Mouse (Mus musculus): ENCODE measurements around the gene Pex12. TPM values are rescaled to one million over a fixed set of nuclear protein-coding genes. Genes with fewer than 3 reads are reported as not detected.
A peak's percentile ranks its signal among the peaks of the same experiment; 100 is the strongest.

Pex12 gene
- polyA plus RNA-seq, 1 experiment from 2014 or later, result 13.2 TPM

GRCm38 (mm10) chr11:83306700-83307253 is 4.4 kb upstream of the Pex12 start:
- H3K9ac ChIP-seq (ENCODE audit: low read length), result no peak overlapping the region
- no peaks in the 10 kb centered on the region for H3K27me3 ChIP-seq (ENCODE audit: control insufficient read depth, insufficient read depth, low read length)
- H3K4me3 ChIP-seq (ENCODE audit: low read depth, low read length), result no peak overlapping the region
- H3K36me3 ChIP-seq (ENCODE audit: control insufficient read depth, insufficient read depth, low read length), result 0 out of 2 replicates have a peak, but pooled peaks cover 2% of the 10 kb centered on the region
- no peak overlapping the region for H3K27ac ChIP-seq (replicated peaks; ENCODE audit: low read depth, low read length)
- no peak overlapping the region for H3K4me2 ChIP-seq (ENCODE audit: low read depth, severe bottlenecking)
- peaks cover 3% of the 10 kb centered on the region for H3K4me1 ChIP-seq (ENCODE audit: control insufficient read depth, insufficient read depth, low read length)
- ATAC-seq (ENCODE audit: insufficient number of reproducible peaks, low FRiP score, low TSS enrichment, low read depth) (no peak), DNase-seq (ENCODE audit: low spot score) (no peak)
- 83% methylated on average over 4 of the region's 4 CpGs for WGBS
- H3K9me3 ChIP-seq (ENCODE audit: control insufficient read depth, low read length), result no peaks in the 10 kb centered on the region

DNA sequence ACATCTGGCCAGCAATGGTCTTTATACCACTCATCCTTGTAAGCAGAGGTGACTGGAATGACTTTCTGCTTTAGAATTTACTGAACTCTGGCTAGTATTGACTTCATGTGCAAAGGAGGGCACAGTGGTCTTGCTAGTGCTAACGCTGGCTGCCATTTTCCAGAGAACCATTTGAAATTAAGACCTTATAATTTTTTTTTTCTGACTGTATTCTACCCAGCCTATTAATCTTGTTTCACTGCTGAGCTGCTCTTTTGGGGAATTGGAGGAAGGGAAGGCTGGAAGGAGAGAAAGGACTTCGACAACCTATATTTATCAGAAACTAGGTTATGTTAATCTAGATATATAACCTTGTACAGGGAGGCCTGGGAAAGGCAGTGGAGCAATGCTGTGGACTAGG is 2.1 kb upstream of the Pex12 start:
- H3K4me3 ChIP-seq (ENCODE audit: low read depth, low read length), result no peak overlapping the region
- no peak for DNase-seq (ENCODE audit: low spot score)
- no peak for ATAC-seq (ENCODE audit: insufficient number of reproducible peaks, low FRiP score, low TSS enrichment, low read depth)
- 0 out of 2 replicates have a peak, but pooled peaks cover 2% of the 10 kb centered on the region for H3K36me3 ChIP-seq (ENCODE audit: control insufficient read depth, insufficient read depth, low read length)
- H3K4me1 ChIP-seq (ENCODE audit: control insufficient read depth, insufficient read depth, low read length), result peaks cover 3% of the 10 kb centered on the region
- no peaks in the 10 kb centered on the region for H3K9me3 ChIP-seq (ENCODE audit: control insufficient read depth, low read length)
- no peak overlapping the region for H3K27ac ChIP-seq (replicated peaks; ENCODE audit: low read depth, low read length)
- no peak overlapping the region for H3K4me2 ChIP-seq (ENCODE audit: low read depth, severe bottlenecking)
- 85% methylated on average over 2 of the region's 2 CpGs for WGBS
- no peak overlapping the region for H3K9ac ChIP-seq (ENCODE audit: low read length)
- no peaks in the 10 kb centered on the region for H3K27me3 ChIP-seq (ENCODE audit: control insufficient read depth, insufficient read depth, low read length)

DNA sequence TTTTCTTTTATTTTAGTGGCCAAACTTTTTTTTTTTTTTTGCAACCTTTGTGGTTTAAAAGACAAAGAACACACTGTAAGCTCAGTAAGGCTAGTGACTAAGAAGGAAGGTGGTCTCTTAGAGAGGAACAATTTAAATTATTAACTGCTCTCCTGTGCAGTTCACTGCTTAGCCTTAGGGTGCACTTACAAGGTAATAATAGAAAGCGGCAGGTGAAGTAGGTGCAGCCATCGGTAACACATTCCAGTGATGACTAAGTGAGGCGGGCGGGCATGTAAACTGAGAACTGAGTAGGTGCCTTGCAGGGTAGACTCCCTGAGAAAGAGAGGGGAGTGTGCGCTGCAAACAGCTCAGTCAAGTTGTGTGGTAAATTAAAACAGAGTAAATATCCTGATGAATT is 1.4 kb upstream of the Pex12 start:
- H3K4me1 ChIP-seq (ENCODE audit: control insufficient read depth, insufficient read depth, low read length), result peaks cover 3% of the 10 kb centered on the region
- H3K27me3 ChIP-seq (ENCODE audit: control insufficient read depth, insufficient read depth, low read length), result no peaks in the 10 kb centered on the region
- ATAC-seq (ENCODE audit: insufficient number of reproducible peaks, low FRiP score, low TSS enrichment, low read depth), result no peak
- no peaks in the 10 kb centered on the region for H3K36me3 ChIP-seq (ENCODE audit: control insufficient read depth, insufficient read depth, low read length)
- DNase-seq (ENCODE audit: low spot score), result no peak
- H3K9ac ChIP-seq (ENCODE audit: low read length), result no peak overlapping the region
- no peaks in the 10 kb centered on the region for H3K9me3 ChIP-seq (ENCODE audit: control insufficient read depth, low read length)
- peak overlapping the region; percentile 11; the same call in 1 of the 2 replicates for H3K4me3 ChIP-seq (ENCODE audit: low read depth, low read length)
- 49% methylated on average over 5 of the region's 5 CpGs for WGBS
- no peak overlapping the region for H3K27ac ChIP-seq (replicated peaks; ENCODE audit: low read depth, low read length)
- peak overlapping the region; percentile 79 for H3K4me2 ChIP-seq (ENCODE audit: low read depth, severe bottlenecking)

DNA sequence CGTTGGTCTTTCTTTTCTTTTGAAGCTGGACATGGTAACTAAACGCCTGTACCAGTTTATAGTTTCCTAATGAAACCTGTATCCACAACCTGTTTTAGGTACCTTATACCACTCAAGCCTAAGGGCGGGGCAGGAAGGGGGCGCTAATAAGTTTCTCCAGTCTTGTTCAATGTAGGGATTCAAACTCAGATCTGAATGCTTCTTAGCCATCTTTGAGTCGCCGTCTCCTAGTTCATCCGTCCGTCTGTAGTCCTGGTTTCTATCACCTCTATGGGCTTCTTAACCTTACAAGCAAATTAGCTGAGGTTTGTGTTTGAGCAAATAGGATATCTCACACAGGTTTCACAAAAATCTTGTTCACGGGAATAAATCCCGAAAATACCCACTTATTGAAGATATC is 262 bp downstream of the Pex12 start:
- Histone ChIP-seq H3K27me3 (ENCODE audit: control insufficient read depth, insufficient read depth, low read length) (no peaks in the 10 kb centered on the region), H3K4me3 (ENCODE audit: low read depth, low read length) (peak overlapping the region; percentile 93), H3K9me3 (ENCODE audit: control insufficient read depth, low read length) (no peaks in the 10 kb centered on the region), H3K27ac (replicated peaks; ENCODE audit: low read depth, low read length) (peak overlapping the region; percentile 81), H3K4me1 (ENCODE audit: control insufficient read depth, insufficient read depth, low read length) (peaks cover 8% of the 10 kb centered on the region), H3K9ac (ENCODE audit: low read length) (peak overlapping the region; percentile 89), H3K4me2 (ENCODE audit: low read depth, severe bottlenecking) (peak overlapping the region; percentile 79), H3K36me3 (ENCODE audit: control insufficient read depth, insufficient read depth, low read length) (no peaks in the 10 kb centered on the region)
- WGBS, result 7% methylated on average over 10 of the region's 10 CpGs
- DNase-seq (ENCODE audit: low spot score) (no peak), ATAC-seq (ENCODE audit: insufficient number of reproducible peaks, low FRiP score, low TSS enrichment, low read depth) (no peak)

GRCm38 (mm10) chr11:83301431-83301831 is 955 bp downstream of the Pex12 start:
- Histone ChIP-seq H3K4me3 (ENCODE audit: low read depth, low read length) (no peak overlapping the region), H3K9ac (ENCODE audit: low read length) (no peak overlapping the region), H3K4me2 (ENCODE audit: low read depth, severe bottlenecking) (no peak overlapping the region), H3K27ac (replicated peaks; ENCODE audit: low read depth, low read length) (no peak overlapping the region), H3K9me3 (ENCODE audit: control insufficient read depth, low read length) (no peaks in the 10 kb centered on the region), H3K4me1 (ENCODE audit: control insufficient read depth, insufficient read depth, low read length) (peaks cover 8% of the 10 kb centered on the region), H3K27me3 (ENCODE audit: control insufficient read depth, insufficient read depth, low read length) (no peaks in the 10 kb centered on the region), H3K36me3 (ENCODE audit: control insufficient read depth, insufficient read depth, low read length) (no peaks in the 10 kb centered on the region)
- ATAC-seq (ENCODE audit: insufficient number of reproducible peaks, low FRiP score, low TSS enrichment, low read depth) (no peak), DNase-seq (ENCODE audit: low spot score) (no peak)
- WGBS, result 65% methylated on average over 2 of the region's 2 CpGs

- Histone ChIP-seq H3K9me3 (ENCODE audit: control insufficient read depth, low read length) (no peaks in the 10 kb centered on the region), H3K9ac (ENCODE audit: low read length) (no peak overlapping the region), H3K4me2 (ENCODE audit: low read depth, severe bottlenecking) (no peak overlapping the region), H3K36me3 (ENCODE audit: control insufficient read depth, insufficient read depth, low read length) (no peaks in the 10 kb centered on the region; the same call in 1 of the 2 replicates), H3K4me3 (ENCODE audit: low read depth, low read length) (no peak overlapping the region), H3K27ac (replicated peaks; ENCODE audit: low read depth, low read length) (no peak overlapping the region), H3K27me3 (ENCODE audit: control insufficient read depth, insufficient read depth, low read length) (no peaks in the 10 kb centered on the region), H3K4me1 (ENCODE audit: control insufficient read depth, insufficient read depth, low read length) (peaks cover 8% of the 10 kb centered on the region)
- DNase-seq (ENCODE audit: low spot score) (no peak), ATAC-seq (ENCODE audit: insufficient number of reproducible peaks, low FRiP score, low TSS enrichment, low read depth) (no peak)
- WGBS, result 95% methylated on average over 9 of the region's 9 CpGs
Measured at GRCm38 (mm10) chr11:83299724-83300123, 2.7 kb downstream of the Pex12 start.

GRCm38 (mm10) chr11:83298225-83299195 is 3.9 kb downstream of the Pex12 start, which contains the start of gene Ap2b1:
Gene Ap2b1, plus strand, starts transcription at chr11:83299024.
- H3K36me3 ChIP-seq (ENCODE audit: control insufficient read depth, insufficient read depth, low read length), result no peaks in the 10 kb centered on the region; the same call in 1 of the 2 replicates
- 2% methylated on average over 56 of the region's 56 CpGs for WGBS
- H3K27me3 ChIP-seq (ENCODE audit: control insufficient read depth, insufficient read depth, low read length), result no peaks in the 10 kb centered on the region
- peak within 1 kb of the TSS; percentile 71 for H3K9ac ChIP-seq (ENCODE audit: low read length)
- H3K4me1 ChIP-seq (ENCODE audit: control insufficient read depth, insufficient read depth, low read length), result peaks cover 5% of the 10 kb centered on the region
- peak within 1 kb of the TSS; percentile 70 for H3K4me2 ChIP-seq (ENCODE audit: low read depth, severe bottlenecking)
- peak within 1 kb of the TSS; percentile 75 for H3K4me3 ChIP-seq (ENCODE audit: low read depth, low read length)
- DNase-seq (ENCODE audit: low spot score), result peak; percentile 95
- H3K27ac ChIP-seq (replicated peaks; ENCODE audit: low read depth, low read length), result peak within 1 kb of the TSS; percentile 86
- ATAC-seq (ENCODE audit: insufficient number of reproducible peaks, low FRiP score, low TSS enrichment, low read depth), result peak; percentile 89
- H3K9me3 ChIP-seq (ENCODE audit: control insufficient read depth, low read length), result no peaks in the 10 kb centered on the region

DNA sequence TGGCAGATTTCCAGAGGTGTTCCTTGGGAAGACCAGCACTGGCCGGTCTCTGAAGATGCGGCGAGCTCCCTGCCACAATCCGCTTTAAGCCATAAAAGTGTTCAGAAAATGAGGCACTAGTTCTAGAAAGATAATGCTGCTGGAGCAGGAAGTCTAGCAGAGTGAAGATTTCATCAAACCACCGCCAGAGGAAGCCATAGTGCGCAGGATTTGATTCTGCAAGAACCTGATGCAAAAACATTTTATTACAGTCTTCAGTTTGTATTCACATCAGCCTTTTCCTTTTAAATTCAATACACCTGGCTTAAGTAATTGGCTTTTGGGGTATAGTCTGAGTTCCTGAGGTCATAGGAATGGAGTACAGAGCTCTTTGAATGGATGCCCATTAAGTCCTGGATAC is 4.6 kb downstream of the Pex12 start:
- H3K9ac ChIP-seq (ENCODE audit: low read length), result no peak overlapping the region
- H3K4me1 ChIP-seq (ENCODE audit: control insufficient read depth, insufficient read depth, low read length), result peaks cover 5% of the 10 kb centered on the region
- H3K27ac ChIP-seq (replicated peaks; ENCODE audit: low read depth, low read length), result no peak overlapping the region
- H3K4me2 ChIP-seq (ENCODE audit: low read depth, severe bottlenecking), result peak overlapping the region; percentile 70
- DNase-seq (ENCODE audit: low spot score), result no peak
- no peak for ATAC-seq (ENCODE audit: insufficient number of reproducible peaks, low FRiP score, low TSS enrichment, low read depth)
- WGBS, result 74% methylated on average over 6 of the region's 6 CpGs
- H3K9me3 ChIP-seq (ENCODE audit: control insufficient read depth, low read length), result no peaks in the 10 kb centered on the region
- no peaks in the 10 kb centered on the region for H3K27me3 ChIP-seq (ENCODE audit: control insufficient read depth, insufficient read depth, low read length)
- H3K36me3 ChIP-seq (ENCODE audit: control insufficient read depth, insufficient read depth, low read length), result no peaks in the 10 kb centered on the region; the same call in 1 of the 2 replicates
- no peak overlapping the region for H3K4me3 ChIP-seq (ENCODE audit: low read depth, low read length)

All from limb, embryonic 11.5 days (tissue).